Mouse (Mus musculus) right cerebral cortex, adult 18-20 months (tissue): ENCODE results near the gene Padi1.

Experiments used
- DNase-seq: peaks from one replicate; pipeline ENCODE4 v3.0.0; 2022; ENCODE audit warnings: mixed read lengths

The Padi1 gene

GRCm38 (mm10) chr4:140779803-140780397 is 65.7 kb downstream of the Padi1 start:
- no peak for DNase-seq

GRCm38 (mm10) chr4:140776623-140777022 is 69.0 kb downstream of the Padi1 start:
- DNase-seq: no peak

GRCm38 (mm10) chr4:140775876-140776275 is 69.7 kb downstream of the Padi1 start:
- DNase-seq: no peak

GRCm38 (mm10) chr4:140774893-140775292 is 70.7 kb downstream of the Padi1 start:
- DNase-seq: no peak

- no peak for DNase-seq
Measured at GRCm38 (mm10) chr4:140774025-140774800, 71.4 kb downstream of the Padi1 start, which contains the start of gene Padi4. Gene Padi4 (minus strand): TSS chr4:140774236.

- no peak for DNase-seq
Measured at GRCm38 (mm10) chr4:140771091-140771490, 74.5 kb downstream of the Padi1 start.

GRCm38 (mm10) chr4:140770433-140770832 is 75.1 kb downstream of the Padi1 start:
- no peak for DNase-seq

- no peak for DNase-seq
Measured at GRCm38 (mm10) chr4:140768973-140769372, 76.6 kb downstream of the Padi1 start.

GRCm38 (mm10) chr4:140765936-140766335 is 79.6 kb downstream of the Padi1 start:
- DNase-seq: no peak

- DNase-seq: no peak
Measured at GRCm38 (mm10) chr4:140763158-140763557, 82.4 kb downstream of the Padi1 start.
